Comparison of ENCODE assay signal across 14 mouse cellular contexts in genomic region chr1:92004122-92004521, GRCm38 (mm10).
"Had no signal": no experiment of that assay in that cellular context is flagged by ENCODE, and none has a peak within 500 bp of the region (broad histone marks: within the 10 kb centered on the region; RNA-seq: fewer than 3 reads in every experiment).

No protein-coding gene starts in this region.

- H3K4me3 ChIP-seq: kidney, embryonic 15.5 days; liver, embryonic 13.5 days had no signal

- H3K4me2 ChIP-seq: kidney, embryonic 15.5 days; liver, embryonic 13.5 days; midbrain, embryonic 11.5 days had no signal

- H3K9ac ChIP-seq: kidney, embryonic 15.5 days; liver, embryonic 13.5 days had no signal

- H3K27ac ChIP-seq: liver, embryonic 13.5 days; stomach, postnatal 0 days had no signal

- H3K4me1 ChIP-seq: liver, embryonic 13.5 days had no signal

- H3K9me3 ChIP-seq: kidney, embryonic 15.5 days; liver, embryonic 13.5 days had no signal

- H3K27me3 ChIP-seq: kidney, embryonic 15.5 days; liver, embryonic 13.5 days had no signal

- DNase-seq: kidney, postnatal 10 days; kidney, postnatal 36 days; liver, embryonic 13.5 days; lung, adult 2 months; lung, postnatal 14 days; lung, postnatal 4 days; midbrain, embryonic 14.5 days; right cerebral cortex, postnatal 4 days; thymus, adult 2 months; thymus, postnatal 14 days; thymus, postnatal 4 days had no signal
